Mouse (Mus musculus) right cerebral cortex, adult 2 months (tissue): ENCODE measurements around the gene Csad.
A peak's percentile ranks its signal among the peaks of the same experiment; 100 is the strongest.
"Not testable (repeated sequence)": the region's sequence is repeated elsewhere in the genome, so short reads cannot be mapped to it uniquely, and the experiment has no call there.

Experiments used
- DNase-seq, 2 experiments: peaks; one replicate each; pipeline ENCODE4 v3.0.0; 2021 to 2022; ENCODE audit warnings: low spot score in 2 of 2

The Csad gene

DNA sequence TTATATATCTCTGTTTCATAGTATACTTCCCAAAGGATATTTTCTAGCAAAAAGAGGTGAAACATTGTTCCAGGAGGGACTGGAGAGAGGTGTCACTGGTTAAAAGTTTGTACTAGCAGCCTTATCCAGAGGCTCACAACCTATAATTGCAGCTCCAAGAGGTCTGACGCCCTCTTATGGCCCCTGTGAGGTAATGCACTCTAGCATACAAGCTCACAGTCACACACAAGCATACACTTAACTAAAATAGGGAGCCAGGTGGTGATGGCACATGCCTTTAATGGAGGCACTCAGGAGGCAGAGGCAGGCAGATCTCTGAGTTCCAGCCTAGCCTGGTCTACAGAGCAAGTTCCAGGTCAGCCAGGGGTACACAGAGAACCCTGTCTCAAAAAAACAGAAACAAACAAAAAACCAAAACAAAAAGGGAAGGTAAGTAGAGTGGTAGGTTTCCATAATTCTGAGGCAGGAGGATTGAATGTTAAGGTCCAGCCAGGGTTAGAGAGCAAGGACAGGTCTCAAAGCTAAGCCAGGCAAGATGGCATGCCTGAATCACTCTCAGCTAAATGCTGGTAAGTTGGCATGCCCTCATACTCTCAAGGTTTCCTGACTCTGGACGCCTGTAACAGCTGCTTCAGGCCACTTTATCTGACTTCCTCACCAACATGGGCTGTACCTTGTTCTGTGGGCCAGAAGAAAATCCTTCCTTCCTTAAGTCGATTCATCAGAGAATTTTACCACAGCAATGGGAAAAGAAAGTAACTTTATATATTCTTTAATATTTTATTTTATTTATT, 40.4 kb downstream of the Csad start:
- DNase-seq = no peak

DNA sequence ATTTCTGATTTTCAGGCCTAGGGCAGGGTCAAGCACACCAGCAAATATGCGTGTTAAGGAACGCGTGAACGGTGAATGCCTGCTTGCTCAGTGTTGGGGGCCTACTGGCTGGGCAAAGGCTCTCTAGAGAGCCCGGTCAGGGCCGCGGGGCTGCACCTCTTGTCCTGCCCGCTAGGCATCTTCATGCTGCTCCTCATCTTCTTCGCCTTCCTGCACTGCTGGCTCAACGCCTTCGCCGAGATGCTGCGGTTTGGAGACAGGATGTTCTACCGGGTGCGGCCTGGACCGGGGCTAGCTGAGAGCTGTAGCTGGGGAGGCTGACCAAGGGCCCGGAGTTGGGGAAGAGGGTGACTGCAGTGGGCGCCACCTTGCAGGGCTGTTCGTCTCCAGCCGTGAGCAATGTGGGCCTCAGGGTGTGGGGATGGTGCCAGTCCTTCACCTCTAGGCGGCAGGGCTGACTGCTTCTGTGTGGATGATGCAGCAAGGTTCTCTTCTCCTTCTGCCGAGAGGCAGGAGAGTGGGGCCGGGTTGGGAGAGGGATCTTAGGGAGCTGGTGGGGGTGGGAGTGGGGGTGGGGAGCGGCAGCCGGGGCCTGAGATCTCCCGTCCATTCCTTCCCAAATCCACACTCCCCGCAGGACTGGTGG, 44.0 kb downstream of the Csad start:
- DNase-seq = no peak

- no peak for DNase-seq
Observed at GRCm38 (mm10) chr15:102156836-102157235, 47.7 kb downstream of the Csad start.

DNA sequence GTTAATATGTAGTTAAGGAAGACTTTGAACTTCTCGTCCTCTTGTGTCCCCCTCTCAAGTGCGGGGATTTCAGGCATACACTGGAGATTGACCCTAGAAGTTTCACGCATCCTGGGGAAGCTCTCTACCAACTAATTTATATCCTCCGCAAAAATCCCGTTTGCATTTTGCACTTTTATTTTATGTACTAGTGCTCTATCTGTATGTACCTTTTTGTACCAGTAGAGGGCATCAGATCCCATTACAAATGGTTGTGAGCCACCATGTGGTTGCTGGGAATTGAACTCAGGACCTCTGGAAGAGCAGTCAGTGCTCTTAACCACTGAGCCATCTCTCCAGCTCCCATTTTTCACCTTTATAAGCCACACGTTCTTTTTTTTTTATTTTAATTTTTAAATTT, 49.5 kb downstream of the Csad start:
- not testable (repeated sequence) for DNase-seq

GRCm38 (mm10) chr15:102152646-102153045, 51.9 kb downstream of the Csad start:
- no peak for DNase-seq

- DNase-seq = no peak
Observed at GRCm38 (mm10) chr15:102150301-102151135, 54.0 kb downstream of the Csad start, which contains the start of gene Soat2. TSS of gene Soat2 (plus strand) at chr15:102150526.

- DNase-seq = no peak
Observed at GRCm38 (mm10) chr15:102149561-102149960, 55.0 kb downstream of the Csad start.

- DNase-seq = no peak
Observed at GRCm38 (mm10) chr15:102147674-102148402, 56.7 kb downstream of the Csad start.

DNA sequence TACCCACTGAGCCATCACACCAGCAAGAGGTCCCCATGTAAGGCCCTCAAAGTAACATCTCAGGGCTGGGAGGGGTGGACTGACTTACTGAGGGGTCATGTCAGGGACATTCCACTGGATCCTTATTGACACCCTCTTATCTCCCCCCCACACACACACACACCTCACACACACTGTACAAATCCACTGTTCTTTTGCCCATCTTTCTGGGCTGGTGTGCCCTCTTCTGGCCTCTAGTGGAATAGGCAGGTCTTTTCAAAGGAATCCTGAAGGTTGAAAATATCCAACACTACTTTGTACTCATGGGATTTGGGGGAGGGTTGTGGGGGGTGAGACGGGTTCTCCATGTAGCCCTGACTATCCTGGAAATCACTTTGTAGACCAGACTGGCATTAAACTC, 57.6 kb downstream of the Csad start:
- DNase-seq = peak; percentile 49 to 53

GRCm38 (mm10) chr15:102146089-102146488, 58.4 kb downstream of the Csad start:
- DNase-seq = no peak

GRCm38 (mm10) chr15:102145330-102145729, 59.2 kb downstream of the Csad start:
- peak; percentile 66 to 79 for DNase-seq

- DNase-seq = peak in 1 of 2 experiments; percentile 13
Observed at GRCm38 (mm10) chr15:102144726-102145125, 59.8 kb downstream of the Csad start.

DNA sequence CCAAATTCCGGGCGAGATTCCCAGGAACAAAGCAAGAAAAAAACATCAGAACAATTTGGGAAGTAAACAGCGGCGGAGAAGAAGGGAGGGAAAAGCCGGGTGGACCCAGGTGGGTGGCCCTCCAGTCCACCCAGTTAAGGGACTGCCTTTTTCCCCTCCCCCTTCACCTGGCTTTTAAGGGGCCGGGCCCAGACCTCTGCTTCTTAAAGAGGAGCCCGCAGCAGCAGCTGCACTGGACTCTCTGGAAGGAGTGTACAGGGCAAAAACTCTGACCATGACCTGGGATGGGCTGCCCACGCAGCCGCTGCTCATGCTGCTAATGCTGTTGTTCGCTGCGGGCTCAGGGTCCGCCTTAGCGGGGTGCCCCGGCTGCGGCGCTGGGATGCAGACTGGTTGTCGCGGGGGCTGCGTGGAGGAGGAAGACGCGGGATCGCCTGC, 60.2 kb downstream of the Csad start, which contains the start of gene Igfbp6:
TSS of gene Igfbp6 (plus strand) at position 89 of the 438 bp plus-strand sequence.
- DNase-seq = peak in 1 of 2 experiments; percentile 25

GRCm38 (mm10) chr15:102142914-102143912, 61.3 kb downstream of the Csad start:
- DNase-seq = peak; percentile 56 to 62

- DNase-seq = no peak
Observed at GRCm38 (mm10) chr15:102141120-102141519, 63.4 kb downstream of the Csad start.

DNA sequence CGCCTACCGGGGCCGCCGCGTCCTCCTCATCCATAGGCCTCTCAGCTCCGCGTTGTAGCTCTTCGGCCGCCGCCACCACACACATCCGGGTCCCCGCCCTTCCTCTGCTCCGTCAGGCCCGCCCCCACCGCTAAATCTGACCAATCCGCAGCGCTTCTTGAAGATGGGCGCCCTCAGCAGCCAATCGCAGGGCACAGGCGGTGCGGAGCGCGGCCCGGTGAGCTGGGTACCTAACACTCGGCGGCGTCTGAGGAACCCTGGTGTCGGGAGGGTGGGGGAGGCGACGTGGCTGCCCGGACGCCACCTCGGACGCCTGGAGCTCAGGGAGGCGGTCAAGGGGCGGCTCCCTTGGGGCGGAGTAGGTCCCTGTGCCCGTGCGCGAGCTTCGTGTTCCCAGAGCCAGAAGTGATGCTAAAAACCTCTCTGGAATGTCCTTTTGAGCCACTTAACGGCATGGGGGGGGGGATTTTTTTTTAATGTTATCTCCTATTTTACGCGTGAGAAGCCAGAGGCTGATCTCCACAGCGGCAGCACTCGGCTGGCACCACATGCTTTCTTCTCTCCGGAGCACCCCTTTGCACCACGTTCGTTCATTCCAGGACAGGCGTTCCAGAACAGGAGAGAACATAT, 68.3 kb downstream of the Csad start, which contains the start of gene Spryd3:
TSS of gene Spryd3 (minus strand) at position 106 of the 630 bp plus-strand sequence.
- peak; percentile 98 for DNase-seq

DNA sequence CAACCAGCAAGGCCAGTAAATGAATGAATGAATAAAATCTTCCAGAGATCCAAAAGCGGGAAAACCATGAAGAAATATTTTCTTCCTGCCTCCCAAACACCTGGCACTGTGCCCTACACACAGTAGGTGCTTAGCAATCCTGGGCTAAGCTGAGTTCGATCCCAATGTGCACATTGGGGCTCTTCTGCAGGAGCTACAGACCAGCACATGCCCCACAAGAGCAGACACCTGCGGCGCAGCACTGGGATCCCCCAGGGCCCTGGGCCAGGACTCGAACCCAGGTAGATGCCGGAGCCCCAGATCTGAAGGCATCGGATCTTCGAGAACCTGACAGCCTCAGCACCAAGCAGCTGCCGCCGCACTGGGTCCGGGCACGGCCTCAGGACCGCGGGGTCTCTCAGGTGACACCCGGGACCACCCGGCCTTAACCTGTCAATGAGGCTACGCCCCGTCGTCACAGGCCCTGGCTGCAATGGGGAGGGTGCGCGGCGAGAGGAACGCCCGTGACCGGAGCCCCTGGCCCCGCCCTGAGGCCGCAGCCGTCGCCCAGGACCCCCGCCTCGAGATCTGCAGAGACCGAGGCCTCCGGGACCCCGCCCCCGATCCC, 68.9 kb downstream of the Csad start:
- no peak for DNase-seq

GRCm38 (mm10) chr15:102134709-102135108, 69.8 kb downstream of the Csad start:
- no peak for DNase-seq

DNA sequence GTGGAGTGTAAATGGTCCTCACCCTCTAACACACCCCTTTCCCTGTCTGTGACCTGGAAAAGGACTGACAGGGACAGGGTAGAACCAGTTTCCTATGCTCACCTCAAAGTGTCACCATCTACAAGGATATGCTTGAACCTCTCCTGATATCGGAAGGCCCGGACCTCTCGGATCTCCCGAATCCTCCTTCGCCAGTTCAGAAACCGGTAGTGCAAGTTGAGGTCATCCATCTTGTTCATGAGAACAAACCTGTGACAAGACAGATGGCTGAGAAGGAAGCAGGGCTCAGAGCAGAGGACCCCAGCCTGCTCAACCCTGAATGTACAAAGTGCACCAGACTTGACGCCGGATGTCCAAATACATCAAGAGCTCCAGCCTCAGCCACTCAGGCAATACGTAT, 71.2 kb downstream of the Csad start:
- DNase-seq = no peak
